Mouse (Mus musculus) testis, adult 2 months (tissue): Measurements from ENCODE around the gene Zfp263. TPM values are rescaled to one million over a fixed set of nuclear protein-coding genes. Genes with fewer than 3 reads are reported as not detected.
A peak's percentile ranks its signal among the peaks of the same experiment; 100 is the strongest.

Experiments used
- H3K27ac ChIP-seq: fragments of 200-500 bp; 2 replicates; pipeline ENCODE4 v1.5.1; 2012; ENCODE audit warnings: low read depth, low read length; ENCODE audit not compliant: control insufficient read depth, insufficient read depth
- H3K27me3 ChIP-seq: fragments of 200-500 bp; 2 replicates; pipeline ENCODE4 v1.6.1; 2012; ENCODE audit warnings: mild to moderate bottlenecking, low read length, moderate library complexity; ENCODE audit not compliant: control insufficient read depth, insufficient read depth
- H3K36me3 ChIP-seq: fragments of 200-500 bp; 2 replicates; pipeline ENCODE4 v1.6.1; 2012; ENCODE audit warnings: mild to moderate bottlenecking, low read length; ENCODE audit not compliant: control insufficient read depth, insufficient read depth
- H3K4me1 ChIP-seq: fragments of 200-500 bp; 2 replicates; pipeline ENCODE4 v1.6.1; 2012; ENCODE audit warnings: low read length; ENCODE audit not compliant: control insufficient read depth, insufficient read depth
- H3K4me3 ChIP-seq: fragments of 200-500 bp; 2 replicates; pipeline ENCODE4 v1.5.1; 2012; ENCODE audit warnings: low read depth, mild to moderate bottlenecking, low read length, moderate library complexity, mixed read lengths; ENCODE audit not compliant: control insufficient read depth
- CTCF ChIP-seq: fragments of 200-500 bp; IDR thresholded peaks from 2 replicates; pipeline ENCODE4 v1.5.1; 2012; ENCODE audit warnings: low read depth, mild to moderate bottlenecking, inconsistent platforms, low read length, moderate library complexity; ENCODE audit not compliant: control insufficient read depth, insufficient read depth, insufficient replicate concordance
- POLR2A ChIP-seq: fragments of 200-500 bp; IDR thresholded peaks from 2 replicates; pipeline ENCODE4 v1.6.1; 2012; ENCODE audit warnings: low read depth, mild to moderate bottlenecking, inconsistent platforms, low read length, moderate library complexity; ENCODE audit not compliant: control insufficient read depth
- polyA plus RNA-seq: library from polyadenylated mRNA; depleted of rRNA; stranded (reverse); fragments of >200 nt; gene quantifications from 2 replicates; pipeline ENCODE4 v1.2.3, GENCODE M21; 2012; rRNA removed

Gene Zfp263
- 11.1 and 11.7 TPM in 2 replicates for polyA plus RNA-seq

GRCm38 (mm10) chr16:3743503-3744185 lies at the start of gene Zfp263:
Gene Zfp263, plus strand, starts transcription at chr16:3744093.
- TF ChIP-seq POLR2A (peak; percentile 94), CTCF (no peak)
- H3K27ac ChIP-seq: peak within 1 kb of the TSS; percentile 98
- peaks cover 6% of the 10 kb centered on the region for H3K36me3 ChIP-seq
- H3K4me1 ChIP-seq: peaks cover 6% of the 10 kb centered on the region
- peak within 1 kb of the TSS; percentile 93 for H3K4me3 ChIP-seq
- no peaks in the 10 kb centered on the region for H3K27me3 ChIP-seq

DNA sequence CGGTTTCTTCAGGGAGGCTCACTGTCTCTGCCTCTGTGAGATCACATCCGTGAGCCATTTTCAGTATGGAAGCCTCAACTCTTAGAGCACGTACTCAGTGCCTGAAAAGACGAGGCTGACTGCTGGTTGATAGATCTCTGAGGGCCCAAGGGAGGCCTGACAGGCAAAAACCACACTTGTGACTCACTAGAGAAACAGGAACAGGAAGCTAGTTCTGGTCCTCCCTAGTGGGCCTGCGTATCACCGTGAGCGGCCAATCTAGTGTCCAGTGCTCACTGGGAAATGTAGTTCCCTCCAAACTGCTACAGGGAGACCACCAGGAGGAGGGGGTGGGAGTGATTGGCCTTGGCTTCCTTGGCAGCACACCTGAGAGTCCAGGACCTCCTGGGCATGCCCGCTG lies 44.6 kb upstream of the Zfp263 start:
- Histone ChIP-seq H3K36me3 (no peaks in the 10 kb centered on the region), H3K4me1 (no peaks in the 10 kb centered on the region), H3K27me3 (no peaks in the 10 kb centered on the region), H3K4me3 (peak overlapping the region; percentile 50), H3K27ac (no peak overlapping the region)
- TF ChIP-seq CTCF (no peak), POLR2A (no peak)

GRCm38 (mm10) chr16:3700893-3701292 lies 43.0 kb upstream of the Zfp263 start:
- H3K27me3 ChIP-seq: no peaks in the 10 kb centered on the region
- H3K36me3 ChIP-seq: no peaks in the 10 kb centered on the region
- H3K27ac ChIP-seq: no peak overlapping the region
- TF ChIP-seq CTCF (no peak), POLR2A (no peak)
- no peaks in the 10 kb centered on the region for H3K4me1 ChIP-seq
- H3K4me3 ChIP-seq: no peak overlapping the region

GRCm38 (mm10) chr16:3706680-3707079 lies 37.2 kb upstream of the Zfp263 start:
- Histone ChIP-seq H3K4me3 (no peak overlapping the region), H3K27ac (no peak overlapping the region), H3K4me1 (no peaks in the 10 kb centered on the region), H3K36me3 (no peaks in the 10 kb centered on the region), H3K27me3 (no peaks in the 10 kb centered on the region)
- TF ChIP-seq CTCF (no peak), POLR2A (no peak)

- Histone ChIP-seq H3K4me3 (no peak overlapping the region), H3K27me3 (no peaks in the 10 kb centered on the region), H3K27ac (no peak overlapping the region), H3K4me1 (no peaks in the 10 kb centered on the region), H3K36me3 (no peaks in the 10 kb centered on the region)
- TF ChIP-seq POLR2A (no peak), CTCF (no peak)
Observed at GRCm38 (mm10) chr16:3714731-3715130, 29.2 kb upstream of the Zfp263 start.

GRCm38 (mm10) chr16:3717980-3718379 lies 25.9 kb upstream of the Zfp263 start, which contains the start of gene Mefv:
Gene Mefv, minus strand, starts transcription at chr16:3718097.
- no peaks in the 10 kb centered on the region for H3K27me3 ChIP-seq
- H3K4me3 ChIP-seq: no peak within 1 kb of the TSS
- H3K36me3 ChIP-seq: no peaks in the 10 kb centered on the region
- H3K27ac ChIP-seq: no peak within 1 kb of the TSS
- no peak for TF ChIP-seq CTCF
- TF ChIP-seq POLR2A: no peak
- H3K4me1 ChIP-seq: no peaks in the 10 kb centered on the region

DNA sequence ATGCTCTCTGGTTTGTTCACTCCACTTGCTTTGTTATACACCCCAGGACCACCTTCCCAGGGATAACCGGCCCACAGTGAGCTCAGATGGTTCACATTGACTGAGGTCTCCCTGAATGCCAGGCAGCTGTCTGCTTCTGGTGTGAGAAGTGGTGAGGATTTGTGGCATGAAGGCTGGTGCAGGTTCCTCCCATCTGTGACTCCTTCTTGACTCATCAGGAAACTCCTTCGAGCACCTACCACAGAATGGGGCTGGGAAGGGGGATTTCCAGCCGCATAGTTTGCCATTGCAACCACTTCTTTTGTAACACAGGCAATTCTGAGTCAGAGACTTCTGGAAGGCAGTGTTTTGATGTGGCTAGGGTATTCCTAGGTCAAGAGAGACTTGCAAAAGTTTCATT lies 20.7 kb upstream of the Zfp263 start:
- H3K27me3 ChIP-seq: no peaks in the 10 kb centered on the region
- no peaks in the 10 kb centered on the region for H3K36me3 ChIP-seq
- no peak for TF ChIP-seq POLR2A
- no peak for TF ChIP-seq CTCF
- H3K27ac ChIP-seq: no peak overlapping the region
- H3K4me1 ChIP-seq: no peaks in the 10 kb centered on the region
- no peak overlapping the region for H3K4me3 ChIP-seq

DNA sequence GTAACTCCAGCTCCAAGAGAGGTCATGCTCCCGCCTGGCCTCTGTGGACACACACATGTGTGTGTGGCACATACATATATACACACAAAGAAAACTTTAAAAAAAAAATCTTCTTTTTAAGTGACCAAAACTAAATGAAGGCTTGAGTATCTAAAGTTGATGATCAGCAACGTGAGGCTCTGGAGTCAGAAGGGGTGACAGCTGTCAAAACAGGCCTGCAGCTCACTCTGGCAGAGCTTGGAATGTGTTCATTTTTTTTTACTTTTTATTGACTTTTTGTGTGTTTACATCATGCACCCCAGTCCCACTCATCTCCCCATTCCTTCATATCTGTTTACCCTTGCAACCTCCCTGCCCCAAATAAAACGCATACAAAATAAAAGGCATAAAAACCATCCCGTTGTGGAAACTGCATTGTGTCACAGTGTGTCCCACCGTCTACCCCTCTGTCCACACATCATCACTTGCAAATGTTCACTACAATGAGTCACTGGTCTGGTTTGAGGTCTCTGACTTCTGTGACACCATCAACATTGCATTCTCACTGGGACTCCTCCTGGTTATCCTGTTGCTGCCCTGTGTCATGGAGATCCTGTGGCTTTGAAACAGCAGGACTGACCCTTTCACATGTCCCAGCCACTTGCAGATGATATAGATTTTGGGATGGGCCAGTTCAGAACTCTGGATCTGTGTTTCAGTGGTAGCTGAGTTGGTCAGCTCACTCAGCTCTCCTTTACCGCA lies 15.7 kb upstream of the Zfp263 start:
- TF ChIP-seq POLR2A (no peak), CTCF (no peak)
- no peak overlapping the region for H3K27ac ChIP-seq

More for the DNA sequence above, 15.7 kb upstream of the Zfp263 start:
- no peak overlapping the region for H3K4me3 ChIP-seq
- H3K36me3 ChIP-seq: no peaks in the 10 kb centered on the region
- no peaks in the 10 kb centered on the region for H3K27me3 ChIP-seq
- no peaks in the 10 kb centered on the region for H3K4me1 ChIP-seq
